In the genomic region with DNA sequence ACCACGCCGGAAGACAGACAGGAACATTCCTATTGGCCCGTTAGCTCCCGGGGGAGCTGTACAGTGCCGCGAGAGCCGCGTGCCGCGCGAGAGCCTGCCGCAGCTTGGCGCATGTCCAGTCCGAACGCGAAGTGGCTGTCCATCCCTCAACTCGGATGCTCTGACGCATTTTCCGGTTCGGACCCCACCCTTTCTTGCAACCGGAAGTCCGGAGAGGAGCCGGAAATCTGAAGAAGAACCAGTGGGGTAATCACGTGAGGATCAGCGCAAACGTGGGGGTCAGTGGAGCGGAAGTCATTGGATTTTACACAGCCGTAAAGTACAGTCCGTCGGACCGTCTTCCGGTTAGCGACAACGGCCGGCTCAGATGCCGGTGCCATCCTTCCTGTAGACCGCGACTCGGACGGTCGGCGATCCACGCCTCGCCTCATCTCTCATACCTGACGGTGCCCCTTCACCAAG, we compare ENCODE assay signal across 8 mouse cellular contexts. TPM values are rescaled to one million over a fixed set of nuclear protein-coding genes. Genes with fewer than 3 reads are reported as not detected.
DNase-seq lines count a peak whose midpoint lies in the region; ATAC-seq and TF ChIP-seq lines count a peak whose summit lies in the region.

A gene (plus strand): TSS at position 230 of the 462 bp plus-strand sequence.

- peak within 1 kb of the TSS; percentile 55 for H3K4me2 ChIP-seq in lung, postnatal 0 days (replicated peaks; ENCODE audit: low read depth, low read length)

- H3K27me3 ChIP-seq in hindbrain, embryonic 10.5 days (ENCODE audit: insufficient read depth, poor library complexity, severe bottlenecking) = no peaks in the 10 kb centered on the region
- H3K27me3 ChIP-seq in lung, postnatal 0 days (replicated peaks; ENCODE audit: insufficient read depth, low read length) = no peaks in the 10 kb centered on the region

- peaks cover 14% of the 10 kb centered on the region; the same call in 1 of the 2 replicates for H3K4me1 ChIP-seq in hindbrain, embryonic 10.5 days (replicated peaks)
- no peaks in the 10 kb centered on the region for H3K4me1 ChIP-seq in lung, postnatal 0 days (ENCODE audit: insufficient read depth, low read depth, low read length)

- WGBS in hindbrain, embryonic 10.5 days = 48% methylated on average over 45 of the region's 45 CpGs
- WGBS in lung, postnatal 0 days = 63% methylated on average over 45 of the region's 45 CpGs

- H3K9me3 ChIP-seq in hindbrain, embryonic 10.5 days = peaks cover 5% of the 10 kb centered on the region; the same call in 1 of the 2 replicates
- H3K9me3 ChIP-seq in lung, postnatal 0 days (ENCODE audit: low read length) = no peaks in the 10 kb centered on the region

- TF ChIP-seq EP300 in lung, postnatal 0 days (IDR thresholded peaks at IDR 0.05) = peak; percentile 91

- H3K36me3 ChIP-seq in hindbrain, embryonic 10.5 days = peaks cover 97% of the 10 kb centered on the region
- H3K36me3 ChIP-seq in lung, postnatal 0 days (ENCODE audit: insufficient read depth, low read length) = peaks cover 54% of the 10 kb centered on the region; the same call in 1 of the 2 replicates

- peak; percentile 93 for DNase-seq in WW6 (ENCODE audit: low read depth, low spot score)
- DNase-seq in cerebellum, adult 9-10 months = peak; percentile 97
- peak; percentile 91 to 94 for DNase-seq in frontal cortex, adult 2 months (ENCODE audit: extremely low spot score in 1 of 2, low spot score in 1 of 2)
- peak; percentile 95 for DNase-seq in hindbrain, embryonic 10.5 days (ENCODE audit: low spot score)
- DNase-seq in layer of hippocampus, postnatal 14 days (ENCODE audit: low spot score in 2 of 2) = peak; percentile 92 to 94
- DNase-seq in lung, postnatal 0 days (ENCODE audit: low spot score) = peak; percentile 97
- DNase-seq in right cerebral cortex, adult 18-20 months = peak; percentile 94

- no peak for TF ChIP-seq CTCF in lung, postnatal 0 days (IDR thresholded peaks at IDR 0.05)

- peak within 1 kb of the TSS; percentile 56 for H3K4me3 ChIP-seq in hindbrain, embryonic 10.5 days
- H3K4me3 ChIP-seq in lung, postnatal 0 days (ENCODE audit: low read depth, low read length) = peak within 1 kb of the TSS; percentile 38

- peak within 1 kb of the TSS; percentile 8; the same call in 1 of the 2 replicates for H3K9ac ChIP-seq in lung, postnatal 0 days (replicated peaks; ENCODE audit: low read depth)

- peak within 1 kb of the TSS; percentile 69 for H3K27ac ChIP-seq in hindbrain, embryonic 10.5 days
- peak within 1 kb of the TSS; percentile 34 for H3K27ac ChIP-seq in lung, postnatal 0 days (ENCODE audit: low read length)

- ATAC-seq in lung, postnatal 0 days = peak; percentile 98
- ATAC-seq in erythroid progenitor cell, adult 5-6 weeks (replicated peaks; ENCODE audit: low FRiP score, poor library complexity, severe bottlenecking) = no peak

RNA-seq across cellular contexts. Expression of the gene that starts here (rescaled TPM):
- polyA plus RNA-seq in frontal cortex, adult 2 months (2012; rRNA removed) = 18.9 and 19.0 TPM in 2 replicates
- polyA plus RNA-seq in hindbrain, embryonic 10.5 days (2016; fragmentation: Nextera tagmentation; extraction: Ambion mirVana) = 41.1 and 48.7 TPM in 2 replicates
- 10 to 100 TPM; 25.4 to 25.7 TPM for total RNA-seq in layer of hippocampus, postnatal 14 days (2021)
- polyA plus RNA-seq in lung, postnatal 0 days (2015; fragmentation: Nextera tagmentation; extraction: Ambion mirVana) = 19.4 and 20.8 TPM in 2 replicates
- not detected in 2 replicates for total RNA-seq in erythroid progenitor cell, adult 5-6 weeks (2015; ENCODE audit: low replicate concordance)
- total RNA-seq in erythroid progenitor cell, adult 5-6 weeks (2017; ENCODE audit: low replicate concordance) = 1.7 TPM in 1 of 2 replicates, not detected in the other

Comparison
In these comparisons a context has a peak if more than half of its experiments do, and no peak if none do; other contexts are left out.
1. RNA of the gene that starts here (total RNA-seq): 25.4 to 25.7 TPM in layer of hippocampus, postnatal 14 days; 1.7 TPM in erythroid progenitor cell, adult 5-6 weeks; every median in the first group is over 4 times any median in the second.
2. Peak in every context shown above with its lines, with median percentiles within 50 percentile points of each other: DNase-seq.